Mouse (Mus musculus): ENCODE results near the gene Adam10.

Gene Adam10

GRCm38 (mm10) chr9:70678682-70679131 is at the start of gene Adam10:
Gene Adam10, plus strand, starts transcription at chr9:70678997.
- DNase-seq (ENCODE audit: low spot score) = peak; percentile 97

GRCm38 (mm10) chr9:70629711-70630110 is 49.1 kb upstream of the Adam10 start:
- no peak for DNase-seq (ENCODE audit: low spot score)

- no peak for DNase-seq (ENCODE audit: low spot score)
Measured at GRCm38 (mm10) chr9:70631665-70632064, 47.1 kb upstream of the Adam10 start.

GRCm38 (mm10) chr9:70636748-70637147 is 42.0 kb upstream of the Adam10 start:
- no peak for DNase-seq (ENCODE audit: low spot score)

GRCm38 (mm10) chr9:70650260-70650659 is 28.5 kb upstream of the Adam10 start:
- no peak for DNase-seq (ENCODE audit: low spot score)

GRCm38 (mm10) chr9:70650994-70651393 is 27.8 kb upstream of the Adam10 start:
- no peak for DNase-seq (ENCODE audit: low spot score)

GRCm38 (mm10) chr9:70652221-70652620 is 26.6 kb upstream of the Adam10 start:
- no peak for DNase-seq (ENCODE audit: low spot score)

GRCm38 (mm10) chr9:70653875-70654274 is 24.9 kb upstream of the Adam10 start:
- DNase-seq (ENCODE audit: low spot score) = no peak

GRCm38 (mm10) chr9:70654496-70654895 is 24.3 kb upstream of the Adam10 start:
- no peak for DNase-seq (ENCODE audit: low spot score)

GRCm38 (mm10) chr9:70655764-70656129 is 23.1 kb upstream of the Adam10 start:
- DNase-seq (ENCODE audit: low spot score) = no peak

GRCm38 (mm10) chr9:70656130-70657007 is 22.4 kb upstream of the Adam10 start, which contains the start of gene Gm10642:
Gene Gm10642, plus strand, starts transcription at chr9:70656251.
- DNase-seq (ENCODE audit: low spot score) = peak; percentile 23

- DNase-seq (ENCODE audit: low spot score) = peak; percentile 64
Measured at GRCm38 (mm10) chr9:70657013-70657967, 21.5 kb upstream of the Adam10 start, which contains the start of gene Mindy2. Gene Mindy2, minus strand, starts transcription at chr9:70657174.

- DNase-seq (ENCODE audit: low spot score) = no peak
Measured at GRCm38 (mm10) chr9:70658266-70658665, 20.5 kb upstream of the Adam10 start.

- DNase-seq (ENCODE audit: low spot score) = no peak
Measured at GRCm38 (mm10) chr9:70664847-70665246, 13.9 kb upstream of the Adam10 start.

- no peak for DNase-seq (ENCODE audit: low spot score)
Measured at GRCm38 (mm10) chr9:70665372-70666145, 13.2 kb upstream of the Adam10 start.

- no peak for DNase-seq (ENCODE audit: low spot score)
Measured at GRCm38 (mm10) chr9:70666811-70667210, 12.0 kb upstream of the Adam10 start.

GRCm38 (mm10) chr9:70668048-70668447 is 10.7 kb upstream of the Adam10 start:
- no peak for DNase-seq (ENCODE audit: low spot score)

GRCm38 (mm10) chr9:70669197-70669596 is 9.6 kb upstream of the Adam10 start:
- no peak for DNase-seq (ENCODE audit: low spot score)

- DNase-seq (ENCODE audit: low spot score) = no peak
Measured at GRCm38 (mm10) chr9:70670381-70670780, 8.4 kb upstream of the Adam10 start.

- no peak for DNase-seq (ENCODE audit: low spot score)
Measured at GRCm38 (mm10) chr9:70671278-70671677, 7.5 kb upstream of the Adam10 start.

GRCm38 (mm10) chr9:70671772-70672579 is 6.8 kb upstream of the Adam10 start:
- no peak for DNase-seq (ENCODE audit: low spot score)

Measured in ovary, postnatal 10 days (tissue).